Mouse (Mus musculus) CH12.LX (cell line): ENCODE measurements at regions not wholly inside any gene's neighbourhood (a gene's known extent, or its start where the extent isn't known, plus 50 kb on each side); places are given as distances from the start of the nearest gene placed in this dataset.

Experiments
- CTCF ChIP-seq, 2 experiments: IDR thresholded peaks in 1 of 2; conservative IDR thresholded peaks in 1 of 2; 2 replicates each; pipeline ENCODE4 v1.5.1; 2011 to 2012; ENCODE audit warnings: low read depth in 2 of 2, low read length in 2 of 2, improper control_type of control experiment in 1 of 2, inconsistent platforms in 1 of 2, mild to moderate bottlenecking in 1 of 2, moderate library complexity in 1 of 2
- E2F4 ChIP-seq: IDR thresholded peaks from 2 replicates; pipeline ENCODE4 v1.6.1; 2011; ENCODE audit warnings: low read depth, low read length, improper control_type of control experiment; ENCODE audit not compliant: insufficient replicate concordance
- EP300 ChIP-seq: IDR thresholded peaks from 2 replicates; pipeline ENCODE4 v1.6.1; 2011; ENCODE audit warnings: low read length, improper control_type of control experiment
- MAFK ChIP-seq: IDR thresholded peaks from 2 replicates; pipeline ENCODE4 v1.6.1; 2011; ENCODE audit warnings: low read length, improper control_type of control experiment; ENCODE audit not compliant: insufficient replicate concordance
- POLR2A ChIP-seq: IDR thresholded peaks from 2 replicates; pipeline ENCODE4 v1.6.1; 2011; ENCODE audit warnings: low read depth, mild to moderate bottlenecking, improper control_type of control experiment, low read length
- POLR2AphosphoS2 ChIP-seq: IDR thresholded peaks from 2 replicates; pipeline ENCODE4 v1.6.1; 2011; ENCODE audit warnings: low read depth, low read length, improper control_type of control experiment
- RCOR1 ChIP-seq: conservative IDR thresholded peaks from 2 replicates; pipeline ENCODE4 v1.6.1; 2012; ENCODE audit warnings: low read depth, mild to moderate bottlenecking, inconsistent platforms, low read length, improper control_type of control experiment
- TBP ChIP-seq: conservative IDR thresholded peaks from 2 replicates; pipeline ENCODE4 v1.6.1; 2011; ENCODE audit warnings: low read depth, low read length, improper control_type of control experiment
- TCF12 ChIP-seq: IDR thresholded peaks from 2 replicates; pipeline ENCODE4 v1.6.1; 2014; ENCODE audit warnings: low read depth, mild to moderate bottlenecking, inconsistent platforms, low read length, improper control_type of control experiment
- UBTF ChIP-seq: IDR thresholded peaks from 2 replicates; pipeline ENCODE4 v1.6.1; 2012; ENCODE audit warnings: low read depth, mild to moderate bottlenecking, inconsistent platforms, low read length, improper control_type of control experiment, moderate library complexity
- ZC3H11A ChIP-seq: IDR thresholded peaks from 2 replicates; pipeline ENCODE4 v1.6.1; 2012; ENCODE audit warnings: low read depth, mild to moderate bottlenecking, inconsistent platforms, low read length, improper control_type of control experiment

DNA sequence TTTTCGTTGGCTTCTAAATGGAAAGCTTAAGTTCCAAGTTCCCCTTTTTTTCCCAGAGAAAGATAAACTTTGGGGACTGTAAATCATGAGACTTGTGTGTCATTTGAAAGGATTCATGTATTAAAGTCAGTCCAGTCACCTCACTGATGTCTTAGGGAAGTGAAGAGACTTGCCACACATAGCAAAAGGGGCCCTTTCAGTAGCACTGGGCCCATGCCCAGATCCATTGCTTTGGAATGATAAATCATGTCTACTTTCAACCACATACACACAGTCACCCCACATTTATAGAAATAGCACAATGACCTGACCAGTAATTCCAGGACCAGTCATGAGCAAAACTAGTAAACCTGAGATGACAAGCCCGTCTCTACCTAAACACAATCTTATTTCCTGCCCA lies 133.2 kb upstream of the Clint1 start:
- TF ChIP-seq RCOR1 (no peak), E2F4 (no peak), MAFK (no peak), EP300 (no peak), UBTF (no peak), POLR2A (no peak), CTCF (conservative IDR thresholded peaks at IDR 0.05 in 1 of 2, IDR thresholded peaks at IDR 0.05 in 1 of 2; ENCODE audit: low read depth in 2 of 2, low read length in 2 of 2) (no peak), POLR2AphosphoS2 (no peak), TCF12 (no peak), ZC3H11A (no peak), TBP (no peak)
